Mouse (Mus musculus): ENCODE measurements around the gene Wdr93.

DNA sequence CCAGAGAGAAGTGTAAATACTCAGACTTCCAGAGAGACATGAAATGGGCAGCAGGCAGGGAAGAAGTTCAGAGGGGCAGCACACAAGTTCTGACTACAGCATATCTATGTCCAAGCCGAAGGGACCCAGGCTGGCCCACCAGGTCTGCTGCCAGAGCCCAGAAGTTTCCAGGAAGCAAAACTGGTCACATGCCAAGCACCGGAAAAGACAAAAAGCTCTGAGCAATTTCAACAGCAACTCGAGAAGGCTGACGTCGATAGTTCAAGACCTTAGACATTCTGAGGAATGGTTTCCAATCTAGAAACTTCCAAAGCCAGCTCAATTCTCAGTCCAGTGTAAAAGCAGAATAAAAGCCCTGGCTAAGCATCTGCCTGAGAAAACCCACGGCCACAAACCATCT, 88.6 kb downstream of the Wdr93 start:
- TF ChIP-seq CTCF (IDR thresholded peaks at IDR 0.05; ENCODE audit: control insufficient read depth, insufficient read depth, low read length), result no peak
- no peak for TF ChIP-seq POLR2A (IDR thresholded peaks at IDR 0.05; ENCODE audit: borderline replicate concordance, control insufficient read depth, low read depth, low read length)

Measured in bone marrow, adult 2 months (tissue).